Mouse (Mus musculus) embryo, embryonic 10 days (tissue): ENCODE results near the gene Dhcr24.
A peak's percentile ranks its signal among the peaks of the same experiment; 100 is the strongest.

Source experiments
- DNase-seq: peaks from one replicate; pipeline ENCODE4 v3.0.0-alpha.2; 2015; ENCODE audit warnings: low spot score

Dhcr24 gene

DNA sequence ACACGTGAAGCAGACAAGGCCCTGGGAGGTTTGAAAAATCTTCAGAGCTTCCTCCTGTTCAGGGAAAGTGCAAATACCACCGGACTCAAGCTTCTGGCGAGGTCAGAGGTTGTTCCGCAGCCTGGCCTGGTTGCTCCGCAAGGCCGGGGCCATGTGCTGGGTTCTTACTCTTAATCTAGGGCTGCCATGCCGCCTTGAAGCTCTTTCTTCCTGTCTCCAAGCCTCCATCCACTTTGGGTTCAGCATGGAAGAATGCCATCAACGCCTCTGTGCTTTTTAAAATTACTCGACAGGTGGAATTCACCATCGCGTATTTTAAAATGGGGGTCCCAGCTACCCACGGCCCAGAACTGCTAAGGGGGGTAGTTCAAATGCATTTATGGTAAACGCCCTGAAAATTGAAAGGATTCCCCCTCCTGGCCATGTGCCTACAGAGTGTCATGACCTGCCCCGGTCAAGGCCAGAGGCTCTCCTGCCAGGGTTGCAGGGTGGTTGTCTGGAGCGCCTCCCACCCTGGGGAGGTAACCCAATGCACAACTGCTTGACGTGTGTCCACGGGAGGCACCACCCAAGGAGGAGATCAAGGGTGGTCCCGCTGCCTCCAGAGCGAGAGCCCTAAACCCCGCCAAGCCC lies 509 bp upstream of the Dhcr24 start:
- peak; percentile 61 for DNase-seq

DNA sequence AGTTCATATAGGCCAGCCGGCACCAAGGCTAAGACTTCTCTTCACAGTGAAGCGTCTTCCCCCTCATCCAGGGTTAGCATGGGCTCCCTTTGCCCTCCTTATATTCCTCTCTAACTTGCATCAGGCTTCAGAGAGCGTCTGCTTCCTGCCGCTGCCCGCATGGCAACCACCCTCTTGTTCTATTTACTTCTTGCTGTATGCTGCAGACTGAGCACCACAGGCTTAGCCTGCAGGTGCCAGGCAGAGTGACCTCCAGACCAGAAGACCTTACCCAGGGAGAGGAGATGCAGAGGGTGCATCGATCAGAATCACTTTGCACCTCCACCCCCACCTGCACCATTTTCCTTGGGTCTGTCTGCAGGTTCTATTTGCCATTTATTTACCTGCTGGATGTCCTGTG lies 1.2 kb downstream of the Dhcr24 start:
- DNase-seq = peak; percentile 17

DNA sequence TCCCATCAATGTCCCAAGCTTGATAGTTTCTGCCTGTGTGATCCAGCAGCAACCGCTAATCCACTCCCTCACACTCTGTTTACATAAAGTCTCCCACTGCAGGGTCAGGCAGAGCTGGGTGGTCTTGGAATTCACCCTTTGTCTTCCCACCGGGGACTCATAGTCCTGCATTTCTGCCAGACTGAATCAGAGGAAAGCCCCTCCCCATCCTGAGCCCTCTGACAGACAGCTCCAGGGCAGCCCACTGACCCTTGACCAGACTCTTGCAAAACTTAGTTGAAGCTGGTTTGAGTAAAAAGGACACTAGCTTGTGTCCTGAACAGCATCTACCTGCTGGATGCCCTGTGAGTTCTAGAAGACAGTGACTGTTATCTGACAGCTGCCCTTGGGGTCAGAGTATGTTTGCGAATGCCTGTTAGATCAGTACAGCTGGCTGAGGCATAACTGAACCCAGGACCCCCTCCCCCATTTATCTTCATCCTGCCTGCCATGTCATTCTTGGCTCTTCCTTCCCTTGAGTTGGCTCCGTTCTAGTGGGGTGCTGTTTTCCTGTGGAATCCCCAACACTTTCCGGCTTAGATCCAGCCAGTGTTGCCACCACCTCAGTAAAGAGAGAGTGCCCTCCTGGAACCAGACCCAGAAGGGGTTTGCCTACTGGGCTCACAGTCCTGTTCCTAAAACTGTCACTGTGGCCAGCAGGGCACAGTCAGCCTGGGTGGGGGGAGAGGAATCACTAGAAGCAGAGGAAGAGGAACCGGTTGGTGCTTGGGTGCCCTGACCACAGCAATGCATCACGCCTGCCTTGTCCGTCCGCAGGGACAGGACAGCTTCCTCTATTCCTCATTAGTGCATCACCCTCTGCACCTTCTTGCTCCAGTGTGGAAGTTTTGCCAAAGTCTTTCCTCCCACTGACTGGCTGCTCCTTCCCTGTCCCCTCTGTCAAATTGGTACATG lies 2.3 kb downstream of the Dhcr24 start:
- peak; percentile 76 for DNase-seq

DNA sequence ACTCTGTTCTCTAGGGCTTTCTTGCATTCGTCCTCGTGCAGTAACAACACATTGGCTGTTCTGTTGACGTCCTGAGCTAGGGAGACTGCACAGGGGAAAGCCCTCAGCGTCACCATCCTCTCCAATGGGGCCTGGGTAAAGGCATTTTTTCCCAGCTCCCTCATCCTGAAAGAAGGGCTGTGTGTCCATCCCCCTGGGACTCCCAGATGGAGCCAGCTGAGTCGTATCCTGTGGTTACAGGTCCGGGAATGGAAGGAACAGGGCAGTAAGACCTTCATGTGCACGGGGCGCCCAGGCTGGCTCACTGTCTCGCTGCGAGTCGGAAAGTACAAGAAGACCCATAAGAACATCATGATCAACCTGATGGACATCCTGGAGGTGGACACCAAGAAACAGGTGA lies 3.3 kb downstream of the Dhcr24 start:
- no peak for DNase-seq

DNA sequence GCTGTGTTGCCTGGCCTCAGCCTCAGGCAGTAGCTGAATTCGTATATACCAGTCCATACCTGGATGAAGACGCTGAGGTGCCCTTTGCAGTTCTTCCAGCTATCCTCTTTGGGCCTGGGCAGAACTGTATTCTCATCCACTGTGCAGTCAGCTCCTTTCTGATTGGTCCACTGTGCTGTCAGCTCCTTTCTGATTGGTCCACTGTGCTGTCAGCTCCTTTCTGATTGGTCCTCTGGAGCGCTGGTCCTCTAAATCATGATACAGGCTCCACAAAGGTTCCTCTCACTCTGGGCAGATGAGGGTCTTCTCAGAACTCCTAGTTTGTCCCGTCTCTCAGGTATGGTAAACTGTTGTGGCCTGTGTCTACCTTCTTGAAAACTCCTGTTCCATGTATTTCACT lies 8.8 kb downstream of the Dhcr24 start:
- DNase-seq = peak; percentile 17

DNA sequence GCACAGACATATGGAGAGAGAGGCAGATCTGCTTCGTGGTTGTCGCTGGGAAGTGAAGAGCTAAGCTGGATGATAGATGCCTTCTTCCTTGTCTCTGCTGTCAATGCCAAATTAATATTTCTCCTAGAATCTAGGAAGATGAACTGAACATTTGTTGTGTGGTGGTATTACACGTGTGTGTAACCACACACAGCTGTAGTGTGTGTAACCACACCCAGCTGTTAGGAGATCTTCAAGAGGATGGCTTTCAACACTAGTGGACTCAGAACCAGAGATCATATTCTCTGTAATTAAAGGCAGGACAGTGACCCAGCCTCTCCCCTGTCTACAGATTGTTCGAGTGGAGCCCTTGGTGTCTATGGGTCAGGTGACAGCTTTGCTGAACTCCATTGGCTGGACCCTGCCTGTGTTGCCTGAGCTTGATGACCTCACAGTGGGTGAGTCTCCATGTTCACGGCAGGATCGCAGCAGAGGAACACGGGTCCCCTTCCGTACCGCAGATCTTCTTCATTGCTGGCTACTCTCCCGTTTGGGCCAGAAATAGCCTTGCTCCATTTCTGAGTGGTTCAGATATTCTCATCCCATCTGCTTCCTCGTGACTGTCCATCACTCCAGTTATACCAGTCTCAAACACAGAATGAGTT lies 10.4 kb downstream of the Dhcr24 start:
- no peak for DNase-seq

DNA sequence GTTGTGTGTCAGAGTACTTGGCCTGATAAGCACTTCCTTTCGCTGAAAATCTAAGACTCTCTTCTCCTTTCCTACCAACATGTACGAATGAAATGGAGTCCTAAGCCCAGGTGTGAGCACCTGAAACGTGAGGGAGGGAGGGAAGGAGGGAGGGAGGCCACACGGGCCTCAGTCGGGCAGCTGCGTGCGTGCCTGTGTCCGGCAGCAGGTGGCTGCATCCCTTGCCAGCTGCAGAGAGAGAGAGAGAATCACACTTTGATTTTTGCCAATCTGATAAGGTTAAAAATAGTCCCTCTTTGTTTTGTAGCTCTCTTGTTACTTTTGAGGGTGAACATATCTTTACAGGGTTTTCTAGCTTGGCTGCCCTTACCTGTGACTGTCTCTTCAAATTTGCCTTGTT lies 14.2 kb downstream of the Dhcr24 start:
- no peak for DNase-seq

DNA sequence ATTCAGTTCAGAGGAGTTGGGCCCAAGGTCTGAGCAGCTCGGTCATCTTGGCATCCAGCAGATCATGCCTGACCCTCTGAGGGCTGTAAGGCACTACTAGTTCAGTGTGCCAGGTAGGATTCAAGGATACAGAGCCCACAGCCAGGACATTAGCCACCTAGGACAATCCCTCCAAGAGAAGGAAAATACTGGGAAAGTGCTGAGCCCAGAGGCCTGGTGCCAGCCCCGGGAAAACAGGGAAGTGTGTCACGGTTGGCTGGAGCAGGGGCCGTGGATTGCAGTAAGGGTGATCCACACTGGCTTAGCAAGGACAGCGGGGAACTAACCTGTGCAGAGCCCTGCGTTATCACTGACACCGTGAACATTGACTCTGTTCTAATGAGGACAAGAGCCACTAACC lies 16.7 kb downstream of the Dhcr24 start:
- no peak for DNase-seq

DNA sequence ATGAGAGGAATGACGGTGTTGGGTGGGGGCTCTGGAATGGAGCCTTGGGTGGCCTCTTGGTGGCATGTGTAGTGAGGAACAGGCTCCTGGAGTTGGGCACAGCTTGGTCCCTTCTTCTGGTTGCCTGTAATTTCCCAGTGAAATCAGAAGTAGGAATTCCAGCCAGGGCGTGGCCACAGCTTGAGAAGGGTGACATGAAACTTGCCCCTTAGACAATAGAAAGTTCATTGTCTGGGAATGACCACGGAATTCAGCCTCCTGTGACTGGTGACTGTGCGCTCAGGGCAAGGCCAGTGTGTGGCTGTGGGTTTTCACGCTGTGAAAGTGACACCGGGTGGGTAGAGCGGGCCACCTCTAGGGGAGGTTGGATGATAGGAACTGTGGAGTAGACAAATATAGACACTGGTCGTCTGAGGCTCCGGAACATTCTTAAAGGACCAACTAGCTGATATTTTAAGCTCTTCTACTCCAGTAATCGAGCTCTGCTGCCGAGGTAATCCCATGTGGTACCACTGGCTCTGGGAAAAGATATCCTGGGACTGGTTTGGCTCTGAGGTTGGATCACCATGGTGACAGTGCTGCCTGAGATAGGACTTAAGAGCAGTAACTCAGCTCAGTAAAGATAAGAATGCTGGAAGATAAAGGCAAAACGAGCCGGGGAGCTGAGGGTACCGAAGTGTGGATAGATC lies 20.5 kb downstream of the Dhcr24 start:
- no peak for DNase-seq

DNA sequence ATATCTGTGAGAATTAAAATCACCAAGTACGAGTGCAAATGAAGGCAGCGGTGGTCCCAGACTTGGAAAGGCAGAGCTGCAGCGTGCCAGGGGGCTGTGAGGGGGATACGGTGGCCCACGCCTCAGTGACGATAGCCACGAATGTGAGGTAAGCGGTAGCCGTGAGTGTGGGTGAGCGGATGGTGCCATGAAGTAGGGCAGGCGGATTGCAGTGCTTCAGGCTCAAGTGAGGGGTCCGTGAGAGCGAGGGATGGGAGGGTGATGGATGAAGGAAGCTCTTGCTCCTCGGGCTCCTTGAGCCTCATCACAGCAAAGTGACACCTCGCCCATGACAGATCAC lies 21.0 kb downstream of the Dhcr24 start:
- DNase-seq = no peak

DNA sequence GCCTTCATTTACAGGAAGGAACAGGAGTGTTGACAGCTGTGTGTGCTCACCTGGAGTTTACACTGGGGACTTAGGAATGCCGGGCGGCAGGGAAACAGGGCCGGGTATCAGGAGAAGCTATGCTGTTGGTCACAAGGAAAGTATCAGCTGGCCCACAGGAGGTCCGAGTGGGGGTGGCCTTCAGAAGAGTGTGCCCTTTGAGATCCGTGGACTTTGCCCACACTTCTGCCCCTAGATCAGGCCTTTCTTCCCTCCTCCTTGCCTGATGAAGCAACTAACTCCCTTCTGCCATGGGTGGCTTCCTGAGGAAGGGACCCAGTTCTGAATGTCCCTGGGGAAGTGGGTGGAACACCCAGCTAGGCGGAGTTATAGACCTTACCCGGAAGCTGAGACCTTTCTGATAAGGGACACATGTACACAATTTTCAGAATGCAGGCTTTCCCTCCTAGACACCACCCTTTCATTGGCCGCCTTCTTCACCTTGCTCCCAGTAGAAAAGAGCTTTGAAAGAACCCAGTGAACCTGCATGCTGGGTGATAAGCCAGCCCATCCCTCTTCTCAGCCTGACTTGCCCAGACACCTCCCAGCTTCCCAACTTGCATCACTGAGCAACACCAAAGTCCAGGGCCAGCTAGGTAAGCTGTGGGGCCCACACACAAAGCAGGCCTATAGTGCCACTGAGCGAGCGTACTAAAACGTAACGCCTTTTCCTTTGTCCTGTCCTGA lies 21.8 kb downstream of the Dhcr24 start:
- no peak for DNase-seq

DNA sequence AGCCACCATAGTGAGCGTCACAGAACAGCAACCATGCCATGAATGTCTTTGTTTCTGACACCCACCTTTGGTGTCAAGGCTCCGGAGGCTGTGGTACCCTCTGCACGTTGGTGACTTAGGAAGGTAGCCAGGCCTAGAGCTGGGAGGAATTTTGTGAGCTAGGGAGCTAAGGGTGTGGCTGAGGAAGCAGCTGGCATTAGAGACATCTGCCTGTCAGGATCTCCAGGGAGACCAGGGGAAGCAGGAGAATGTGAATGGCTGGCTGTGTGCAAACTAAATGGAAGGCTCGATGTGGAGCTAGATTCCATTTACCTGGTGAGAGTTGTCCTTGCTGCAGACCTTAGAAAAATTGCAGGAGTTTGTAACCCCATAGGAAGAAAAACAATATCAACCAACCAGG lies 23.8 kb downstream of the Dhcr24 start:
- DNase-seq = no peak

DNA sequence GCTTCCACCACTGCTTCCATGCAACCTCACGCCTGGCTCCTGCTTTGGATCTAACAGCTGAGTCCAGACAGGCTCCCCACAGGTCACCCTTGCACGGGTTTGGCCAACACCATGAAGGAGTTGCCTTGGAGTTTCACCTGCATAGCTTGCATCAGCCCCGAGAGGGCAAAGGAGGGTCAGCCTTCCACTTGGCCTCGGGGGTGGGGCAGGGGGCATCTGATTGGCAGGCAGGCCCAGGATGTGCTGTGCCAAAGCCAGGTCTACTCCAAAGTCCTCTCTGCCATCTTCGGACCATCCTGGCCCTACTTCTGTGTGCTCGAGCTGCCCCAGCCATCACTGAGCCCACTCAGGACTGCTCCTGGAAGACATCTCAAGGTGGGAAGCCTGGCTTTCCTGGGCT lies 26.2 kb downstream of the Dhcr24 start:
- no peak for DNase-seq

DNA sequence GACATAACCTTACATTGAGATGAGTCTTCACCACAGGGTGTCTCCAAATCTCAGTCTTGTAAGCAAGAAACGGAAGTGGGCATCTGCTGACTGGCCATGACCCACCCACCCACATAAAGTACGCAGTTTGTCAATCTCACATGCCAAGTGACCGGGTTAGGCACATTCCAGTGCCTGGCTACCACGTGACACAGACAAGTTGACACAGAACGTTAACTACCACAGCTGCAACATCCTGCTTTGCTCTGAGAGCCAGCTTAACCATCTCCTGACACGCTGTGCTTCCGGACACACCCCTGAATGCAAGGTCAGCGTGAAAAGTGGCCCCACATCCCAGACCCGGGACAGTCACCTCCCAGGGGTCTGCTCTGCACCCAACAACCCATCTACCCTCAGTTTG lies 29.3 kb downstream of the Dhcr24 start:
- DNase-seq = no peak

DNA sequence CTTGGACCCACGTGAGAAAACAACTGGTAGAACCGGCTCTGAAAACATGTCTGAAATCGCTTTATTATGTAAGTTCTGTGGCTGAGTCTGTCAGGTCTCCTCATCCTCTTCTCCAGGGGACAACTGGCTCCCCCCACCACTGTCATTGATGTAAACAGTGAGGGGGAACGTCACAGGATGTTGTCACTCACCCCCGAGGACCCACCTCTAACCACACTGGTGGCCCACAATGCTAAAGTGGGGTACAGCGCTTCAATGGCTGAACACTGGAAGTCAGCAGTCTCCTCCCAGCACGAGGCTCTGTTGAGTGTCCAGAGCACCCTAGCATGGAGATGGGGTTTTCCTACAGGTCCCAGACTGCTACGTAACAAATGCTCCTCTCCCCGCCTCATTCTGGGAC lies 30.0 kb downstream of the Dhcr24 start:
- DNase-seq = no peak

DNA sequence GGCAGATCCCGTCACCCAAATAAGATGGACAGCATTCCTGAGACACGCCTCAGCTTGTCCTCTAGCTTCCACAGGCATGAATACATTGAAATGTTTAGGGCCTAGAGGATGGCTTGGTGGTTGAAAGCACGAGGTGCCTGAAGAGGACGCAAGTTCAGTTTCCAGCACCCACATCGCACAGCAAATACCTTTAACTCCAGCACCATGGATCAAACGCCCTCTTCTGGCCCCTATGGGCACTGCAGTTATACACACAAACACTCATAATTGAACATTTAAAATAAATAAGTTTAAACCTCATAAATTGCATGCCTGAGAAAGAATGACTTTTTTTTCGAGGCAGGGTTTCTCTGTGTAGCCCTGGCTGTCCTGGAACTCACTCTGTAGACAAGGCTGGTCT lies 32.8 kb downstream of the Dhcr24 start:
- DNase-seq = no peak

DNA sequence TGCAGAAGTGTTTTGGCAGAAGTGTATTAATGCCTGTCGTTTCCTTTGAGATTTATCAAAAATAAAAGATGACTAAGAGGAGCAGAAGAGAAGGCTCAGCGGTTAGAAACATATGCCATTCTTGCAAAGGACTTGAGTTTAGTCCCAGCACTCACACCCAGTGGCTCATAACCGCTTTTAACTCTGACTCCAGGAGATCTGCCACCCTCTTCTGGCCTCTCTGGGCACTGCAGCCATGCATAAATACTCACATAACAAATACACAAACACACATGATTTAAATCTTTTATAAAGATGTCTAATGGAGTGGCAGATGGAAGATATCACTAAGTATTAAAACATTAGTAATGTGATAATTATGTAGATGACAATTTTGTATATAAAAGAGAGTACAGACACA lies 35.4 kb downstream of the Dhcr24 start:
- DNase-seq = no peak

DNA sequence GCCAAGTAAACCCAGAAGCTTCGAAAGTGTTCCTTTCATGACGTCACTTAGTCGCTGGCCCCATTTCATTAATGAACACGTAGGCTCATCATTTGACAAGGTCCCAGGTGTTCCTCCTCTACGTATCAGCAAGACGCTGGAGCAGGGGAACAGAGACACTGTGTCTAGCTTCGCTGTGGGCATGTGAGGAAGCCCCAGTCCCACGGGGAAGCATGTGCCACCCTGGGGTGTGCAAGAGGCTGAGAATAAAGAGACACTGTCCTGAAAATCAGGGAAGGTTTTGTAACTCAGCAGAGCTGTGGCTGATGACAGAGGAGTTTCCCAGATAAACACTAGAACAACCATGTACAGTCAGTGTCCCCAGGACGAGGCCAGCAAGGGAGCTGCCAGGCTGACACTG lies 36.2 kb downstream of the Dhcr24 start:
- DNase-seq = no peak

DNA sequence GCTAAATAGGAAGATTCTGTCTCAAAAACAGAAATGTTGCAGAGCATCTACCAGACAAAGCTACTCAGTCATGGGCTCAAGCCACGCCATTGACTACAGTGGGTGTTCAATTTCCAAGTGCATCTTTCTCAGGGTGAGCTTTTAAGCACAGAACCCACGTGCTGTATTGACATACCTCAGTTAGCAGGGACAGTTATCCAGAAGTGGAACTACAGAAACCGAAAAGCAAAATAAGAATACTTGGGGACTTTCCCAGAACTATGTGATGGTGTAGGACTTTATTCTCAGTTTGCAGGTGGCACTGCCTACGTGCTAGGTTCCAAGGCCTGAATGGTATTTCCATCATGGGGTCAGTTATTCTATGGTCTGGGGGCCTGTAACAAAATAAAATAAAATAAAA lies 36.9 kb downstream of the Dhcr24 start:
- DNase-seq = no peak

DNA sequence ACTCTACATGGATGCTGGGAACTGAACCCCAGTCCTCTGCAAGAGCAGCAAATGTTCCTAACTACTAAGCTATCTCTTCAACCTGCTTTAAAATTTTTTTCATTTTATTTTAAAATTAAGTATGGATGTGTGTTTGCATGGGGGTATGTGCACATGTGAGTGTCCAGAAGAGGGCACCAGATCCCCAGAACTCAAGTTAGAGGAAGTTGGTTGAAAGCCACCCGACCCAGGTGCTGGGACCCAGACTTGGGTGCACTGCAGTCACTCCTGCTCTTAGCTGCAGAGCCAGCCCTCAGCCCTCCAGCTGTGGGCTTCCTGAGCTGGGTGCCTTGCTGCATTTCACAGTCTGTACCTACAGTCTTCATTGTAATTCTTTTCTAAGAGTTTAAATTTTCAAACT lies 38.6 kb downstream of the Dhcr24 start:
- DNase-seq = no peak

DNA sequence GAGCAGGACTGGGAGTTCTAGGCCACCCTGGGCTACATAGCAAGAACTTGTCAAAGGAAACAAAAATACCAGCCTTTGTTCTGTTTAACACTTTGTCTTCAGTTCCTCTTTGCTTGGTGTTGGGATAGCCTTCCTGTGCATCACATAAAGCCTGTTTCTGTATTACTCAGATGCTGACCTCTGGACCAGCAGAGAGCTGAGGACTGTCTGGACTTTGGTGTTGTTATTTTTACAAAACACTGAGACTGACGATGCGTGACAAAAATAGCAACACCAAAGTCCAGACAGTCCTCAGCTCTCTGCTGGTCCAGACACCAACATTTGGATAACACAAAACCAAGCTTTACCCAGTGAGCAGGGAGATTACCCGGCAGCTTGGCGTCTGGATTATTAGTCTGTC lies 39.9 kb downstream of the Dhcr24 start:
- DNase-seq = no peak
